Mouse (Mus musculus): Measurements from ENCODE around the gene Hist1h2ab. TPM values are rescaled to one million over a fixed set of nuclear protein-coding genes. Genes with fewer than 3 reads are reported as not detected.

The Hist1h2ab gene
- polyA plus RNA-seq, 1 experiment from 2014 or later, result 7.2 TPM

GRCm38 (mm10) chr13:23772561-23773313 lies 21.8 kb downstream of the Hist1h2ab start:
- ATAC-seq (replicated peaks), result peak; percentile 92
- WGBS, result 25% methylated on average over 21 of the region's 21 CpGs
- Histone ChIP-seq H3K4me1 (no peaks in the 10 kb centered on the region), H3K9me3 (no peaks in the 10 kb centered on the region), H3K36me3 (replicated peaks) (no peaks in the 10 kb centered on the region), H3K4me3 (peak overlapping the region; percentile 13; the same call in 1 of the 2 replicates), H3K27me3 (replicated peaks) (no peaks in the 10 kb centered on the region), H3K4me2 (peak overlapping the region; percentile 41), H3K9ac (no peak overlapping the region), H3K27ac (no peak overlapping the region)

DNA sequence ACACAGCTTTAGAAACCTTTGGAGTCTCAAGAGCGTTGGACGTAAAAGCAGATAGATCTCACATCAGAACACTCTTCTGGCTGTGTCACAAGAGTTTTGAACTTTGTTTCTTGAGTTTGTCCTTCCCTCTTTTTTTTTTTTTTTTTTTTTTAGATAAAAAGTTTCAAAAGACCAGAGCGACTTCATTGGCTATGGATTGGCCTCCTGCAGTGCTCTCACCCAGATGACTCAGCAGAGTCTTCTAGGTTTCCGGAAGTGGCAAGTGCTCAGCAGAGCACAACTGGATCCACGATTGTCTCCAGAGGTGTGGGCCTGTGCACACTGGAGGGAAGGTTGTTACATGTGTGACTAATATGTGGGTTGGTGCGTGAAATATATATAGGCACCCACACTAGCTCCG lies 27.4 kb downstream of the Hist1h2ab start:
- no peak for ATAC-seq (replicated peaks)
- Histone ChIP-seq H3K27ac (no peak overlapping the region), H3K4me2 (no peak overlapping the region), H3K9me3 (no peaks in the 10 kb centered on the region), H3K27me3 (replicated peaks) (no peaks in the 10 kb centered on the region), H3K4me3 (no peak overlapping the region), H3K4me1 (no peaks in the 10 kb centered on the region), H3K36me3 (replicated peaks) (no peaks in the 10 kb centered on the region), H3K9ac (no peak overlapping the region)
- WGBS, result 94% methylated on average over 7 of the region's 7 CpGs

DNA sequence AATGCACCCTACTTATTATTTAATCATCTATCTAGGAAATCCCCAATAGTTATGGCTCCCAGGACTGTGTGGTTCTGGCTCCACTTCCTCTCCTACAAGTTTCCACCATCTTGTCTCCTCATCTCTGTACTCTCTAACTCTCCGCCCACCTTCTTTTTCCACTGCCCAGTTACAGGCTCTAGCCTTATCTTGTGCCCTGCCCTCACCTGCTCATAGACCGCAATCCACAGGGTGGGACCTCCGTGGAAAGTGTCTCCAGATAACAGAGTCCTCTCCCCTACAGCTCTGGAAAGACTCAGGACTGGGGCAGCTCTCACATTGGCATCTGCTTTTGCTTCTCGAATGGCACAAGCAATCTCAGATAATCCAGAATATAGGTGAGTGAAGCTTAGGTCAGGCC lies 28.1 kb downstream of the Hist1h2ab start:
- Histone ChIP-seq H3K27me3 (replicated peaks) (no peaks in the 10 kb centered on the region), H3K36me3 (replicated peaks) (no peaks in the 10 kb centered on the region), H3K9ac (no peak overlapping the region), H3K4me3 (no peak overlapping the region), H3K4me1 (no peaks in the 10 kb centered on the region), H3K9me3 (no peaks in the 10 kb centered on the region), H3K27ac (no peak overlapping the region), H3K4me2 (no peak overlapping the region)
- no peak for ATAC-seq (replicated peaks)
- WGBS, result 87% methylated on average over 4 of the region's 4 CpGs

GRCm38 (mm10) chr13:23792520-23792919 lies 41.6 kb downstream of the Hist1h2ab start:
- ATAC-seq (replicated peaks), result peak; percentile 78; the same call in 1 of the 2 replicates

DNA sequence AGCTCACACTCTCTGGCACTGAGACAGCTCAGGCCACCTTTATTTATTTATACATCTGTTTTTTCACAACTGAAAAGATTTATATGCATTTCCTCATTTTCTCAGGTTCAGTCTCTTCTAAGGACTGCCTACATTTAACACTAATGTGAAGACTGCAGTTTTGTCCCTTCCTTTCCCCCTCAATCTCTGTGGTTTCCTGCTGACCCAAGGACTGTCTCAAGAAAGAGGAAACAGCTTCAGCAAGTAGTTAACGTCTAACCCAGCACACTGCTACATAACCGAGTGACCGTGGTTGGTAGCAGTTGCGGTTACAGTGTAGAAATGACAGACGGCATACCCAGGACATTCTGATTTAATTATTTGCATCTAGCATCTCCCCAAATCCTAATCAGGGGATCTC lies 48.5 kb downstream of the Hist1h2ab start:
- no peaks in the 10 kb centered on the region for H3K27me3 ChIP-seq (replicated peaks)
- H3K9me3 ChIP-seq, result no peaks in the 10 kb centered on the region
- H3K4me3 ChIP-seq, result no peak overlapping the region
- no peak overlapping the region for H3K4me2 ChIP-seq
- H3K9ac ChIP-seq, result no peak overlapping the region
- no peak for ATAC-seq (replicated peaks)
- no peak overlapping the region for H3K27ac ChIP-seq
- WGBS, result 88% methylated on average over 5 of the region's 5 CpGs
- no peaks in the 10 kb centered on the region for H3K4me1 ChIP-seq
- H3K36me3 ChIP-seq (replicated peaks), result no peaks in the 10 kb centered on the region

More at GRCm38 (mm10) chr13:23792520-23792919, 41.6 kb downstream of the Hist1h2ab start:
- Histone ChIP-seq H3K9me3 (no peaks in the 10 kb centered on the region), H3K4me3 (no peak overlapping the region), H3K4me2 (no peak overlapping the region), H3K4me1 (no peaks in the 10 kb centered on the region), H3K36me3 (replicated peaks) (no peaks in the 10 kb centered on the region), H3K27ac (no peak overlapping the region), H3K9ac (no peak overlapping the region), H3K27me3 (replicated peaks) (no peaks in the 10 kb centered on the region)
- 48% methylated on average over 2 of the region's 2 CpGs for WGBS

Small RNA genes lying within 50 kb of the gene (microRNA-seq; reads per million reads assigned to microRNA genes)
- gene Gm44314 (not detected), gene Gm44484 (not detected)

Other genes starting within 250 kb of the Hist1h2ab start
- gene Hist1h4h, start 220.1 kb upstream of the Hist1h2ab start, polyA plus RNA-seq (2015; fragmentation: Nextera tagmentation; extraction: Ambion mirVana), result 3.3 and 5.1 TPM in 2 replicates
- gene Hist1h2af, start 217.2 kb upstream of the Hist1h2ab start, polyA plus RNA-seq (2015; fragmentation: Nextera tagmentation; extraction: Ambion mirVana), result 0.69 TPM in 1 of 2 replicates, not detected in the other
- gene Hist1h3g, start 215.7 kb upstream of the Hist1h2ab start, polyA plus RNA-seq (2015; fragmentation: Nextera tagmentation; extraction: Ambion mirVana), result 2.2 TPM in 1 of 2 replicates, not detected in the other
- 0.15 and 0.44 TPM in 2 replicates for gene Hist1h2bh, start 207.7 kb upstream of the Hist1h2ab start, polyA plus RNA-seq (2015; fragmentation: Nextera tagmentation; extraction: Ambion mirVana)
- 0.27 and 0.32 TPM in 2 replicates for gene Hist1h3f, start 207.1 kb upstream of the Hist1h2ab start, polyA plus RNA-seq (2015; fragmentation: Nextera tagmentation; extraction: Ambion mirVana)
- gene Hist1h4f, start 199.5 kb upstream of the Hist1h2ab start, polyA plus RNA-seq (2015; fragmentation: Nextera tagmentation; extraction: Ambion mirVana), result not detected in 2 replicates
- gene Hist1h1d, start 197.9 kb upstream of the Hist1h2ab start, polyA plus RNA-seq (2015; fragmentation: Nextera tagmentation; extraction: Ambion mirVana), result 0.14 and 0.15 TPM in 2 replicates
- gene Hist1h3e, start 188.8 kb upstream of the Hist1h2ab start, polyA plus RNA-seq (2015; fragmentation: Nextera tagmentation; extraction: Ambion mirVana), result 1.0 and 1.4 TPM in 2 replicates
- 14.8 and 15.4 TPM in 2 replicates for gene Hist1h2ae, start 179.9 kb upstream of the Hist1h2ab start, polyA plus RNA-seq (2015; fragmentation: Nextera tagmentation; extraction: Ambion mirVana)
- gene Hist1h2bg, start 179.7 kb upstream of the Hist1h2ab start, polyA plus RNA-seq (2015; fragmentation: Nextera tagmentation; extraction: Ambion mirVana), result 2.6 and 4.0 TPM in 2 replicates
- 1.3 and 1.5 TPM in 2 replicates for gene Hist1h2bf, start 176.9 kb upstream of the Hist1h2ab start, polyA plus RNA-seq (2015; fragmentation: Nextera tagmentation; extraction: Ambion mirVana)
- 1.6 TPM in 1 of 2 replicates, not detected in the other for gene Hist1h2ad, start 176.7 kb upstream of the Hist1h2ab start, polyA plus RNA-seq (2015; fragmentation: Nextera tagmentation; extraction: Ambion mirVana)
- gene Hist1h3d, start 175.4 kb upstream of the Hist1h2ab start, polyA plus RNA-seq (2015; fragmentation: Nextera tagmentation; extraction: Ambion mirVana), result 0.82 and 1.2 TPM in 2 replicates
- gene Hist1h4d, start 169.5 kb upstream of the Hist1h2ab start, polyA plus RNA-seq (2015; fragmentation: Nextera tagmentation; extraction: Ambion mirVana), result 34.2 and 34.9 TPM in 2 replicates
- gene Hist1h2be, start 130.0 kb upstream of the Hist1h2ab start, polyA plus RNA-seq (2015; fragmentation: Nextera tagmentation; extraction: Ambion mirVana), result 1.7 and 1.8 TPM in 2 replicates
- gene Hist1h1e, start 128.6 kb upstream of the Hist1h2ab start, polyA plus RNA-seq (2015; fragmentation: Nextera tagmentation; extraction: Ambion mirVana), result 5.4 and 5.5 TPM in 2 replicates
- gene Hist1h2ac, start 67.2 kb upstream of the Hist1h2ab start, polyA plus RNA-seq (2015; fragmentation: Nextera tagmentation; extraction: Ambion mirVana), result 0.32 and 0.37 TPM in 2 replicates
- 17.3 and 17.7 TPM in 2 replicates for gene Hist1h2bc, start 66.9 kb upstream of the Hist1h2ab start, polyA plus RNA-seq (2015; fragmentation: Nextera tagmentation; extraction: Ambion mirVana)
- not detected in 2 replicates for gene Hist1h1t, start 55.3 kb upstream of the Hist1h2ab start, polyA plus RNA-seq (2015; fragmentation: Nextera tagmentation; extraction: Ambion mirVana)
- gene Hist1h4c, start 52.7 kb upstream of the Hist1h2ab start, polyA plus RNA-seq (2015; fragmentation: Nextera tagmentation; extraction: Ambion mirVana), result 1.8 and 3.0 TPM in 2 replicates
- gene Hfe, start 40.3 kb upstream of the Hist1h2ab start, polyA plus RNA-seq (2015; fragmentation: Nextera tagmentation; extraction: Ambion mirVana), result 3.0 and 3.8 TPM in 2 replicates
- gene Hist1h1c, start 12.3 kb upstream of the Hist1h2ab start, polyA plus RNA-seq (2015; fragmentation: Nextera tagmentation; extraction: Ambion mirVana), result 6.9 and 8.3 TPM in 2 replicates
- gene Hist1h3c, start 5.5 kb upstream of the Hist1h2ab start, polyA plus RNA-seq (2015; fragmentation: Nextera tagmentation; extraction: Ambion mirVana), result 0.41 and 1.4 TPM in 2 replicates
- 0.37 and 0.83 TPM in 2 replicates for gene Hist1h2bb, start 4.4 kb upstream of the Hist1h2ab start, polyA plus RNA-seq (2015; fragmentation: Nextera tagmentation; extraction: Ambion mirVana)
- gene Hist1h3b, start 1.1 kb downstream of the Hist1h2ab start, polyA plus RNA-seq (2015; fragmentation: Nextera tagmentation; extraction: Ambion mirVana), result 0.67 and 1.2 TPM in 2 replicates
- gene Hist1h4b, start 5.9 kb downstream of the Hist1h2ab start, polyA plus RNA-seq (2015; fragmentation: Nextera tagmentation; extraction: Ambion mirVana), result 2.0 TPM in 1 of 2 replicates, not detected in the other
- not detected in 2 replicates for gene Hist1h4a, start 10.1 kb downstream of the Hist1h2ab start, polyA plus RNA-seq (2015; fragmentation: Nextera tagmentation; extraction: Ambion mirVana)
- 0.77 and 0.98 TPM in 2 replicates for gene Hist1h3a, start 11.3 kb downstream of the Hist1h2ab start, polyA plus RNA-seq (2015; fragmentation: Nextera tagmentation; extraction: Ambion mirVana)
- 0.41 and 0.48 TPM in 2 replicates for gene Hist1h1a, start 12.5 kb downstream of the Hist1h2ab start, polyA plus RNA-seq (2015; fragmentation: Nextera tagmentation; extraction: Ambion mirVana)
- gene Trim38, start 18.8 kb downstream of the Hist1h2ab start, polyA plus RNA-seq (2015; fragmentation: Nextera tagmentation; extraction: Ambion mirVana), result not detected in 2 replicates
- not detected in 2 replicates for gene Slc17a2, start 55.9 kb downstream of the Hist1h2ab start, polyA plus RNA-seq (2015; fragmentation: Nextera tagmentation; extraction: Ambion mirVana)
- not detected in 2 replicates for gene Slc17a3, start 88.3 kb downstream of the Hist1h2ab start, polyA plus RNA-seq (2015; fragmentation: Nextera tagmentation; extraction: Ambion mirVana)
- gene Slc17a1, start 116.6 kb downstream of the Hist1h2ab start, polyA plus RNA-seq (2015; fragmentation: Nextera tagmentation; extraction: Ambion mirVana), result not detected in 2 replicates
- not detected in 2 replicates for gene Slc17a4, start 163.9 kb downstream of the Hist1h2ab start, polyA plus RNA-seq (2015; fragmentation: Nextera tagmentation; extraction: Ambion mirVana)
- not detected in 2 replicates for gene Hist1h2ba, start 183.0 kb downstream of the Hist1h2ab start, polyA plus RNA-seq (2015; fragmentation: Nextera tagmentation; extraction: Ambion mirVana)
- gene Hist1h2aa, start 183.3 kb downstream of the Hist1h2ab start, polyA plus RNA-seq (2015; fragmentation: Nextera tagmentation; extraction: Ambion mirVana), result not detected in 2 replicates
- 1.1 and 1.5 TPM in 2 replicates for gene Scgn, start 240.1 kb downstream of the Hist1h2ab start, polyA plus RNA-seq (2015; fragmentation: Nextera tagmentation; extraction: Ambion mirVana)

All from midbrain, embryonic 15.5 days (tissue).